Mouse (Mus musculus) G1E-ER4 (cell line): ENCODE results near the gene Gm17949. TPM values are rescaled to one million over a fixed set of nuclear protein-coding genes. Genes with fewer than 3 reads are reported as not detected.

Experiments
- GATA1 ChIP-seq: IDR thresholded peaks from one replicate; pipeline ENCODE4 v1.8.0; 2012; ENCODE audit warnings: low read length, inconsistent platforms
- polyA plus RNA-seq: library from polyadenylated mRNA; stranded (reverse); fragments of >175 nt; gene quantifications from 2 replicates; pipeline ENCODE4 v1.2.3, GENCODE M21; 2012

Gm17949 gene
- 0.04 TPM in 1 of 2 replicates, not detected in the other for polyA plus RNA-seq

- TF ChIP-seq GATA1: no peak
Observed at GRCm38 (mm10) chr17:57011236-57012141, at the start of gene Gm17949, which contains the start of gene Gtf2f1. Gm17949 (plus strand) TSS chr17:57011469. Gtf2f1 (minus strand) TSS chr17:57011288.

- no peak for TF ChIP-seq GATA1
Observed at GRCm38 (mm10) chr17:56961880-56962279, 49.4 kb upstream of the Gm17949 start.

GRCm38 (mm10) chr17:56962642-56963405 lies 48.4 kb upstream of the Gm17949 start:
- no peak for TF ChIP-seq GATA1

- no peak for TF ChIP-seq GATA1
Observed at GRCm38 (mm10) chr17:56963646-56964045, 47.6 kb upstream of the Gm17949 start.

- TF ChIP-seq GATA1: no peak
Observed at GRCm38 (mm10) chr17:56969321-56969720, 41.9 kb upstream of the Gm17949 start.

- no peak for TF ChIP-seq GATA1
Observed at GRCm38 (mm10) chr17:56970081-56970480, 41.2 kb upstream of the Gm17949 start.

GRCm38 (mm10) chr17:56973956-56974707 lies 37.1 kb upstream of the Gm17949 start:
- TF ChIP-seq GATA1: no peak

- no peak for TF ChIP-seq GATA1
Observed at GRCm38 (mm10) chr17:56974708-56975240, 36.5 kb upstream of the Gm17949 start.

- TF ChIP-seq GATA1: no peak
Observed at GRCm38 (mm10) chr17:56975391-56975790, 35.9 kb upstream of the Gm17949 start.

- TF ChIP-seq GATA1: no peak
Observed at GRCm38 (mm10) chr17:56976531-56977390, 34.5 kb upstream of the Gm17949 start.

- no peak for TF ChIP-seq GATA1
Observed at GRCm38 (mm10) chr17:56979524-56979923, 31.7 kb upstream of the Gm17949 start.

- TF ChIP-seq GATA1: no peak
Observed at GRCm38 (mm10) chr17:56981049-56981448, 30.2 kb upstream of the Gm17949 start.

- TF ChIP-seq GATA1: no peak
Observed at GRCm38 (mm10) chr17:56982013-56982412, 29.3 kb upstream of the Gm17949 start, which contains the start of gene Acer1. Acer1 (minus strand) TSS chr17:56982126.

- TF ChIP-seq GATA1: no peak
Observed at GRCm38 (mm10) chr17:56984886-56985285, 26.4 kb upstream of the Gm17949 start.
